ENCODE assay signal across 8 mouse cellular contexts in genomic region chr14:105427474-105427901, GRCm38 (mm10).
DNase-seq lines count a peak whose midpoint lies in the region; ATAC-seq lines count a peak whose summit lies in the region.

No protein-coding gene starts in this region.

- H3K27ac ChIP-seq in limb, embryonic 11.5 days (replicated peaks; ENCODE audit: low read depth, low read length) = no peak overlapping the region
- H3K27ac ChIP-seq in limb, embryonic 10.5 days = no peak overlapping the region
- H3K27ac ChIP-seq in intestine, embryonic 14.5 days (ENCODE audit: low read depth) = peak overlapping the region; percentile 36
- peak overlapping the region; percentile 59; the same call in 1 of the 2 replicates for H3K27ac ChIP-seq in limb, embryonic 12.5 days
- no peak overlapping the region for H3K27ac ChIP-seq in neural tube, embryonic 11.5 days (ENCODE audit: low read depth, low read length)

- H3K9me3 ChIP-seq in limb, embryonic 11.5 days (ENCODE audit: control insufficient read depth, low read length) = no peaks in the 10 kb centered on the region
- no peaks in the 10 kb centered on the region for H3K9me3 ChIP-seq in limb, embryonic 10.5 days (replicated peaks)
- no peaks in the 10 kb centered on the region for H3K9me3 ChIP-seq in intestine, embryonic 14.5 days (ENCODE audit: control insufficient read depth, low read length)
- H3K9me3 ChIP-seq in limb, embryonic 12.5 days = no peaks in the 10 kb centered on the region
- H3K9me3 ChIP-seq in neural tube, embryonic 11.5 days (ENCODE audit: control insufficient read depth, low read length) = no peaks in the 10 kb centered on the region

- H3K4me1 ChIP-seq in limb, embryonic 11.5 days (ENCODE audit: control insufficient read depth, insufficient read depth, low read length) = peaks cover 3% of the 10 kb centered on the region; the same call in 1 of the 2 replicates
- peaks cover 19% of the 10 kb centered on the region for H3K4me1 ChIP-seq in limb, embryonic 10.5 days
- 0 out of 2 replicates have a peak, but pooled peaks cover 2% of the 10 kb centered on the region for H3K4me1 ChIP-seq in intestine, embryonic 14.5 days (replicated peaks; ENCODE audit: control insufficient read depth, insufficient read depth, low read length)
- H3K4me1 ChIP-seq in limb, embryonic 12.5 days (replicated peaks) = peaks cover 21% of the 10 kb centered on the region
- peaks cover 14% of the 10 kb centered on the region for H3K4me1 ChIP-seq in neural tube, embryonic 11.5 days (ENCODE audit: control insufficient read depth, insufficient read depth, low read length)

- ATAC-seq in limb, embryonic 11.5 days (ENCODE audit: insufficient number of reproducible peaks, low FRiP score, low TSS enrichment, low read depth) = peak; percentile 54; the same call in 1 of the 2 replicates
- ATAC-seq in intestine, embryonic 14.5 days (replicated peaks; ENCODE audit: low FRiP score, low TSS enrichment, low read depth) = peak; percentile 94
- ATAC-seq in limb, embryonic 12.5 days (ENCODE audit: insufficient number of reproducible peaks, insufficient read depth, low FRiP score, low TSS enrichment, low read depth) = no peak
- peak; percentile 68 for ATAC-seq in neural tube, embryonic 11.5 days (ENCODE audit: insufficient read depth, low FRiP score, low TSS enrichment)

- no peak overlapping the region for H3K9ac ChIP-seq in limb, embryonic 11.5 days (ENCODE audit: low read length)
- H3K9ac ChIP-seq in intestine, embryonic 14.5 days (ENCODE audit: low read length) = no peak overlapping the region
- H3K9ac ChIP-seq in limb, embryonic 12.5 days (replicated peaks) = no peak overlapping the region; the same call in 1 of the 2 replicates
- H3K9ac ChIP-seq in neural tube, embryonic 11.5 days (ENCODE audit: low read length) = no peak overlapping the region

- H3K36me3 ChIP-seq in limb, embryonic 11.5 days (ENCODE audit: control insufficient read depth, insufficient read depth, low read length) = no peaks in the 10 kb centered on the region
- no peaks in the 10 kb centered on the region for H3K36me3 ChIP-seq in limb, embryonic 10.5 days
- no peaks in the 10 kb centered on the region for H3K36me3 ChIP-seq in intestine, embryonic 14.5 days (ENCODE audit: control insufficient read depth, insufficient read depth, low read length)
- no peaks in the 10 kb centered on the region for H3K36me3 ChIP-seq in limb, embryonic 12.5 days
- no peaks in the 10 kb centered on the region for H3K36me3 ChIP-seq in neural tube, embryonic 11.5 days (ENCODE audit: control insufficient read depth, insufficient read depth, low read length)

- DNase-seq in limb, embryonic 11.5 days (ENCODE audit: low spot score) = peak; percentile 32
- no peak for DNase-seq in limb, embryonic 10.5 days (ENCODE audit: low spot score)
- DNase-seq in embryo, embryonic 10.5 days (ENCODE audit: low spot score) = peak; percentile 54
- peak; percentile 79 for DNase-seq in intestine, embryonic 14.5 days (ENCODE audit: low spot score)
- DNase-seq in neural tube, embryonic 11.5 days (ENCODE audit: low spot score) = peak; percentile 52
- no peak for DNase-seq in c-Kit-positive CD71-positive TER-119-positive erythroid progenitor cells, embryonic 14.5 days (ENCODE audit: low spot score)
- no peak for DNase-seq in spleen, adult 18-20 months

- H3K4me2 ChIP-seq in limb, embryonic 11.5 days (ENCODE audit: low read depth, severe bottlenecking) = 0 out of 2 replicates have a peak overlapping the region, but pooled peaks have one; percentile 7
- peak overlapping the region; percentile 14 for H3K4me2 ChIP-seq in intestine, embryonic 14.5 days (ENCODE audit: low read length)
- peak overlapping the region; percentile 30 for H3K4me2 ChIP-seq in limb, embryonic 12.5 days
- H3K4me2 ChIP-seq in neural tube, embryonic 11.5 days (ENCODE audit: low read depth) = peak overlapping the region; percentile 36

- H3K27me3 ChIP-seq in limb, embryonic 11.5 days (ENCODE audit: control insufficient read depth, insufficient read depth, low read length) = no peaks in the 10 kb centered on the region
- H3K27me3 ChIP-seq in limb, embryonic 10.5 days (ENCODE audit: low read depth, poor library complexity, severe bottlenecking) = no peaks in the 10 kb centered on the region
- no peaks in the 10 kb centered on the region for H3K27me3 ChIP-seq in intestine, embryonic 14.5 days (replicated peaks; ENCODE audit: control insufficient read depth, insufficient read depth, low read length)
- no peaks in the 10 kb centered on the region for H3K27me3 ChIP-seq in limb, embryonic 12.5 days
- H3K27me3 ChIP-seq in neural tube, embryonic 11.5 days (ENCODE audit: control insufficient read depth, insufficient read depth, low read length) = no peaks in the 10 kb centered on the region

- WGBS in limb, embryonic 11.5 days = 55% methylated on average over 17 of the region's 17 CpGs
- WGBS in limb, embryonic 10.5 days = 59% methylated on average over 17 of the region's 17 CpGs
- WGBS in intestine, embryonic 14.5 days = 32% methylated on average over 17 of the region's 17 CpGs
- WGBS in limb, embryonic 12.5 days = 35% methylated on average over 17 of the region's 17 CpGs
- 14% methylated on average over 17 of the region's 17 CpGs for WGBS in neural tube, embryonic 11.5 days

- H3K4me3 ChIP-seq in limb, embryonic 11.5 days (ENCODE audit: low read depth, low read length) = no peak overlapping the region
- no peak overlapping the region for H3K4me3 ChIP-seq in limb, embryonic 10.5 days
- no peak overlapping the region for H3K4me3 ChIP-seq in intestine, embryonic 14.5 days (ENCODE audit: low read depth, low read length)
- no peak overlapping the region for H3K4me3 ChIP-seq in limb, embryonic 12.5 days (replicated peaks)
- H3K4me3 ChIP-seq in neural tube, embryonic 11.5 days (ENCODE audit: low read depth, low read length) = no peak overlapping the region

Comparison
In these comparisons a context has a peak if more than half of its experiments do, and no peak if none do; other contexts are left out.
1. DNase-seq: peak in limb, embryonic 11.5 days (single experiment), embryo, embryonic 10.5 days (single experiment), intestine, embryonic 14.5 days (single experiment) and neural tube, embryonic 11.5 days (single experiment); none in limb, embryonic 10.5 days (single experiment), c-Kit-positive CD71-positive TER-119-positive erythroid progenitor cells, embryonic 14.5 days (single experiment) and spleen, adult 18-20 months (0 of 2).
2. H3K27ac ChIP-seq: peak in intestine, embryonic 14.5 days (single experiment) and limb, embryonic 12.5 days (single experiment); none in limb, embryonic 11.5 days (single experiment), limb, embryonic 10.5 days (single experiment) and neural tube, embryonic 11.5 days (single experiment).
3. Peak in every context shown above with its lines, with median percentiles within 50 percentile points of each other: H3K4me2 ChIP-seq.